Comparison of ENCODE assay signal across 8 mouse cellular contexts in the genomic region with DNA sequence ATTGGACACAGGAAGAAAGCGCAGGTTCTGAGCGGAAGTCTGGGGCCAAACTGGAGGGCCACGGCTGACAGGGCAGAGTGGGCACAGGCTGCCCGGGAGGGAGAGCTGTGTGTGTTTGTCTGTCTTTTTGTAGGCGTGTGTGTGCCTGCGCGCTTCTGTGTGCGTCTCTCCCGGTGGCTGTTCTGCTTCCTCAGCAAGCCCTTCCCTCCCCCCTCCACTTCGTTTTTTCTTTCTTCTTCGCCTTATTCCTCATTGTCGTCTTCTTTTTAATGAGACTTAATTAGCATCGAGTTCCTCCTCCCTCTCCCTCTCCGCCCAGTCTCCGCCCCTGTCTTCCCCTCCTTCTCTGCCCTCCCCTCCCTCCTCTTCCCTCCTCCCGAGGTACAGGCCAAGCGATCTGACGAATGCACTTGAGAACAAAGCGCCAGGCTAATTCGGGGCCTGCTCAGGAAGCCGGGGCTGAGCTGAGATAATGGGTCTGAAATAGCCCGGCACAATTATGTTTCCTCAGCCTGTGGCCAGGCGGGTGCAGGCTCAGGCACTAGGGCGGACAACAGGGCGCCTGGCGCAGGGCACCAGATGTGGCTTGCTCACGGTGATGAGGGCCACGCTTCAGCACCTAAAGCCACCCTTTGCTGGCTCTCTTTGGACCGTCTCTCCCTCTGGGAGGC.
DNase-seq lines count a peak whose midpoint lies in the region; ATAC-seq and TF ChIP-seq lines count a peak whose summit lies in the region.

No protein-coding gene starts in this region.

- no peaks in the 10 kb centered on the region for H3K36me3 ChIP-seq in thymus, adult 2 months (ENCODE audit: control insufficient read depth, insufficient read depth, low read length)
- no peaks in the 10 kb centered on the region for H3K36me3 ChIP-seq in intestine, embryonic 15.5 days
- no peaks in the 10 kb centered on the region for H3K36me3 ChIP-seq in megakaryocyte, embryonic 14.5 days (replicated peaks; ENCODE audit: low read length)
- no peaks in the 10 kb centered on the region for H3K36me3 ChIP-seq in small intestine, adult 2 months (ENCODE audit: control insufficient read depth, insufficient read depth, low read length)

- peak; percentile 92 for ATAC-seq in intestine, embryonic 15.5 days

- TF ChIP-seq CTCF in thymus, adult 2 months (IDR thresholded peaks at IDR 0.05; ENCODE audit: borderline replicate concordance, control insufficient read depth, extremely low read depth, insufficient read depth, low read length, poor library complexity): no peak
- no peak for TF ChIP-seq CTCF in small intestine, adult 2 months (IDR thresholded peaks at IDR 0.05; ENCODE audit: extremely low read depth, insufficient read length, insufficient replicate concordance, low read depth, low read length)

- intact Hi-C loops in gastrocnemius, postnatal 36 days (cut with DNase I): loop anchor here (5.0 kb wide), 1 partner anchor 62 kb away; a partner anchor contains a TSS
- intact Hi-C loops in left cerebral cortex, postnatal 14 days (cut with DNase I): loop anchor here (5.0 kb wide), 1 partner anchor 62 kb away; a partner anchor contains a TSS

- no peak overlapping the region for H3K27ac ChIP-seq in thymus, adult 2 months (ENCODE audit: control insufficient read depth, insufficient read depth, low read length)
- H3K27ac ChIP-seq in intestine, embryonic 15.5 days: peak overlapping the region; percentile 71
- peak overlapping the region; percentile 48 for H3K27ac ChIP-seq in small intestine, adult 2 months (ENCODE audit: insufficient read depth, low read depth, low read length)

- H3K4me3 ChIP-seq in thymus, adult 2 months (ENCODE audit: control insufficient read depth, insufficient read depth, low read length): peak overlapping the region; percentile 33
- H3K4me3 ChIP-seq in intestine, embryonic 15.5 days (replicated peaks): peak overlapping the region; percentile 18
- peak overlapping the region; percentile 88 for H3K4me3 ChIP-seq in megakaryocyte, embryonic 14.5 days (replicated peaks)
- peak overlapping the region; percentile 51 for H3K4me3 ChIP-seq in small intestine, adult 2 months (ENCODE audit: low read depth, low read length)

- H3K27me3 ChIP-seq in thymus, adult 2 months (ENCODE audit: control insufficient read depth, insufficient read depth, low read length): no peaks in the 10 kb centered on the region
- peaks cover 8% of the 10 kb centered on the region; the same call in 1 of the 2 replicates for H3K27me3 ChIP-seq in intestine, embryonic 15.5 days (replicated peaks)
- H3K27me3 ChIP-seq in megakaryocyte, embryonic 14.5 days (replicated peaks): peaks cover 42% of the 10 kb centered on the region
- no peaks in the 10 kb centered on the region for H3K27me3 ChIP-seq in small intestine, adult 2 months (ENCODE audit: control insufficient read depth, insufficient read depth, low read length)

- H3K4me1 ChIP-seq in thymus, adult 2 months (replicated peaks; ENCODE audit: control insufficient read depth, insufficient read depth, low read length): peaks cover 8% of the 10 kb centered on the region; the same call in 1 of the 2 replicates
- no peaks in the 10 kb centered on the region for H3K4me1 ChIP-seq in intestine, embryonic 15.5 days (replicated peaks)
- H3K4me1 ChIP-seq in megakaryocyte, embryonic 14.5 days: peaks cover 82% of the 10 kb centered on the region
- H3K4me1 ChIP-seq in small intestine, adult 2 months (ENCODE audit: control insufficient read depth, insufficient read depth, insufficient read length, low read length): 0 out of 2 replicates have a peak, but pooled peaks cover 2% of the 10 kb centered on the region

- WGBS in thymus, adult 2 months: 16% methylated on average over 26 of the region's 29 CpGs
- WGBS in intestine, embryonic 15.5 days: 30% methylated on average over 29 of the region's 29 CpGs
- 20% methylated on average over 29 of the region's 29 CpGs for WGBS in small intestine, adult 2 months

- peak overlapping the region; percentile 56 for H3K4me2 ChIP-seq in intestine, embryonic 15.5 days (replicated peaks)

- TF ChIP-seq POLR2A in thymus, adult 2 months (IDR thresholded peaks at IDR 0.05; ENCODE audit: control insufficient read depth, extremely low read depth, insufficient read depth, low read length, poor library complexity): no peak
- no peak for TF ChIP-seq POLR2A in small intestine, adult 2 months (IDR thresholded peaks at IDR 0.05; ENCODE audit: low read depth, low read length)

- no peak for DNase-seq in thymus, adult 2 months
- no peak for DNase-seq in thymus, postnatal 4 days
- DNase-seq in embryo, embryonic 10 days (ENCODE audit: low spot score): peak; percentile 79
- peak; percentile 26 to 40 for DNase-seq in gastrocnemius, postnatal 36 days
- peak; percentile 20 to 35 for DNase-seq in left cerebral cortex, postnatal 14 days (ENCODE audit: low spot score in 2 of 2)

- H3K9me3 ChIP-seq in intestine, embryonic 15.5 days: no peaks in the 10 kb centered on the region
- H3K9me3 ChIP-seq in megakaryocyte, embryonic 14.5 days: no peaks in the 10 kb centered on the region

- peak overlapping the region; percentile 32 for H3K9ac ChIP-seq in intestine, embryonic 15.5 days

Comparison
In these comparisons a context has a peak if more than half of its experiments do, and no peak if none do; other contexts are left out.
1. DNase-seq: peak in embryo, embryonic 10 days (single experiment), gastrocnemius, postnatal 36 days (2 of 2) and left cerebral cortex, postnatal 14 days (2 of 2); none in thymus, adult 2 months (single experiment) and thymus, postnatal 4 days (single experiment).
2. H3K4me3 ChIP-seq: peak in every context shown above with its lines; median percentile 88 in megakaryocyte, embryonic 14.5 days; 51 in small intestine, adult 2 months; 33 in thymus, adult 2 months; 18 in intestine, embryonic 15.5 days.